Mouse (Mus musculus): ENCODE data around the gene Pth2. TPM values are rescaled to one million over a fixed set of nuclear protein-coding genes. Genes with fewer than 3 reads are reported as not detected.

Gene Pth2
- polyA plus RNA-seq, 1 experiment from 2014 or later, result not detected

- Histone ChIP-seq H3K9me3 (no peaks in the 10 kb centered on the region), H3K9ac (no peak overlapping the region), H3K4me1 (peaks cover 7% of the 10 kb centered on the region), H3K36me3 (no peaks in the 10 kb centered on the region), H3K27ac (no peak overlapping the region), H3K4me3 (no peak overlapping the region), H3K27me3 (replicated peaks) (peaks cover 18% of the 10 kb centered on the region; the same call in 1 of the 2 replicates), H3K4me2 (replicated peaks) (no peak overlapping the region)
- ATAC-seq (ENCODE audit: low FRiP score, low read depth), result no peak
- WGBS, result 76% methylated on average over 17 of the region's 17 CpGs
Measured at GRCm38 (mm10) chr7:45193871-45194785, 13.3 kb downstream of the Pth2 start.

- Histone ChIP-seq H3K36me3 (no peaks in the 10 kb centered on the region), H3K4me3 (no peak overlapping the region), H3K9ac (no peak overlapping the region), H3K9me3 (no peaks in the 10 kb centered on the region), H3K27ac (no peak overlapping the region), H3K27me3 (replicated peaks) (peaks cover 14% of the 10 kb centered on the region; the same call in 1 of the 2 replicates), H3K4me2 (replicated peaks) (no peak overlapping the region), H3K4me1 (peaks cover 7% of the 10 kb centered on the region)
- ATAC-seq (ENCODE audit: low FRiP score, low read depth), result no peak
- 60% methylated on average over 13 of the region's 13 CpGs for WGBS
Measured at GRCm38 (mm10) chr7:45195341-45196175, 14.8 kb downstream of the Pth2 start.

- peaks cover 7% of the 10 kb centered on the region for H3K4me1 ChIP-seq
- H3K4me3 ChIP-seq, result no peak overlapping the region
- WGBS, result 90% methylated on average over 4 of the region's 4 CpGs
- no peak for ATAC-seq (ENCODE audit: low FRiP score, low read depth)
- H3K4me2 ChIP-seq (replicated peaks), result no peak overlapping the region
- no peaks in the 10 kb centered on the region for H3K36me3 ChIP-seq
- no peaks in the 10 kb centered on the region for H3K9me3 ChIP-seq
- H3K27me3 ChIP-seq (replicated peaks), result peaks cover 14% of the 10 kb centered on the region; the same call in 1 of the 2 replicates
- H3K27ac ChIP-seq, result no peak overlapping the region
- no peak overlapping the region for H3K9ac ChIP-seq
Measured at GRCm38 (mm10) chr7:45196176-45196535, 15.4 kb downstream of the Pth2 start.

- Histone ChIP-seq H3K36me3 (no peaks in the 10 kb centered on the region), H3K4me3 (no peak overlapping the region), H3K4me1 (peaks cover 2% of the 10 kb centered on the region), H3K4me2 (replicated peaks) (no peak overlapping the region), H3K9ac (no peak overlapping the region), H3K9me3 (no peaks in the 10 kb centered on the region), H3K27me3 (replicated peaks) (peaks cover 14% of the 10 kb centered on the region; the same call in 1 of the 2 replicates), H3K27ac (no peak overlapping the region)
- no peak for ATAC-seq (ENCODE audit: low FRiP score, low read depth)
- WGBS, result 71% methylated on average over 5 of the region's 5 CpGs
Measured at GRCm38 (mm10) chr7:45196994-45197393, 16.2 kb downstream of the Pth2 start.

- 9% methylated on average over 5 of the region's 5 CpGs for WGBS
- no peak overlapping the region for H3K27ac ChIP-seq
- no peaks in the 10 kb centered on the region for H3K4me1 ChIP-seq
- no peaks in the 10 kb centered on the region for H3K36me3 ChIP-seq
- 0 out of 2 replicates have a peak overlapping the region, but pooled peaks have one; percentile 8 for H3K9ac ChIP-seq
- H3K9me3 ChIP-seq, result no peaks in the 10 kb centered on the region
- no peak overlapping the region for H3K4me3 ChIP-seq
- 0 out of 2 replicates have a peak, but pooled peaks have one; percentile 41 for ATAC-seq (ENCODE audit: low FRiP score, low read depth)
- no peak overlapping the region for H3K4me2 ChIP-seq (replicated peaks)
- H3K27me3 ChIP-seq (replicated peaks), result peaks cover 14% of the 10 kb centered on the region; the same call in 1 of the 2 replicates
Measured at GRCm38 (mm10) chr7:45198435-45198834, 17.6 kb downstream of the Pth2 start.

GRCm38 (mm10) chr7:45198961-45199360, 18.2 kb downstream of the Pth2 start:
- Histone ChIP-seq H3K9me3 (no peaks in the 10 kb centered on the region), H3K27me3 (replicated peaks) (peaks cover 12% of the 10 kb centered on the region; the same call in 1 of the 2 replicates), H3K9ac (0 out of 2 replicates have a peak overlapping the region, but pooled peaks have one; percentile 13), H3K4me3 (no peak overlapping the region), H3K4me2 (replicated peaks) (no peak overlapping the region), H3K27ac (no peak overlapping the region), H3K4me1 (no peaks in the 10 kb centered on the region), H3K36me3 (no peaks in the 10 kb centered on the region)
- WGBS, result 81% methylated on average over 11 of the region's 11 CpGs
- ATAC-seq (ENCODE audit: low FRiP score, low read depth), result no peak

- no peaks in the 10 kb centered on the region for H3K9me3 ChIP-seq
- no peaks in the 10 kb centered on the region for H3K4me1 ChIP-seq
- no peak overlapping the region for H3K9ac ChIP-seq
- 58% methylated on average over 10 of the region's 10 CpGs for WGBS
- ATAC-seq (ENCODE audit: low FRiP score, low read depth), result no peak
- no peak overlapping the region for H3K4me3 ChIP-seq
- no peak overlapping the region for H3K4me2 ChIP-seq (replicated peaks)
- no peak overlapping the region for H3K27ac ChIP-seq
- no peaks in the 10 kb centered on the region for H3K36me3 ChIP-seq
- no peaks in the 10 kb centered on the region; the same call in 1 of the 2 replicates for H3K27me3 ChIP-seq (replicated peaks)
Measured at GRCm38 (mm10) chr7:45202654-45203053, 21.9 kb downstream of the Pth2 start.

- H3K27ac ChIP-seq, result no peak within 1 kb of the TSS
- ATAC-seq (ENCODE audit: low FRiP score, low read depth), result peak; percentile 97
- peaks cover under 1% of the 10 kb centered on the region for H3K27me3 ChIP-seq (replicated peaks)
- H3K9ac ChIP-seq, result peak within 1 kb of the TSS; percentile 35; the same call in 1 of the 2 replicates
- peak within 1 kb of the TSS; percentile 41 for H3K4me3 ChIP-seq
- H3K4me2 ChIP-seq (replicated peaks), result peak within 1 kb of the TSS; percentile 61
- H3K36me3 ChIP-seq, result no peaks in the 10 kb centered on the region
- 9% methylated on average over 44 of the region's 44 CpGs for WGBS
- no peaks in the 10 kb centered on the region for H3K4me1 ChIP-seq
- H3K9me3 ChIP-seq, result no peaks in the 10 kb centered on the region
Measured at GRCm38 (mm10) chr7:45204380-45205143, 23.8 kb downstream of the Pth2 start, which contains the start of gene Ccdc155. Gene Ccdc155 (minus strand): TSS chr7:45204892.

- no peak for ATAC-seq (ENCODE audit: low FRiP score, low read depth)
- WGBS, result 77% methylated on average over 6 of the region's 6 CpGs
- Histone ChIP-seq H3K4me1 (no peaks in the 10 kb centered on the region), H3K36me3 (no peaks in the 10 kb centered on the region), H3K4me2 (replicated peaks) (no peak overlapping the region), H3K27me3 (replicated peaks) (peaks cover 28% of the 10 kb centered on the region), H3K9ac (no peak overlapping the region), H3K9me3 (no peaks in the 10 kb centered on the region), H3K4me3 (no peak overlapping the region), H3K27ac (no peak overlapping the region)
Measured at GRCm38 (mm10) chr7:45208260-45208659, 27.5 kb downstream of the Pth2 start.

GRCm38 (mm10) chr7:45211070-45211469, 30.3 kb downstream of the Pth2 start:
- Histone ChIP-seq H3K36me3 (no peaks in the 10 kb centered on the region), H3K9ac (no peak overlapping the region)
- WGBS, result 74% methylated on average over 10 of the region's 10 CpGs

GRCm38 (mm10) chr7:45211851-45212251, 31.1 kb downstream of the Pth2 start, which contains the start of gene Dkkl1:
Gene Dkkl1 (minus strand): TSS chr7:45212147.
- H3K4me3 ChIP-seq, result 0 out of 2 replicates have a peak within 1 kb of the TSS, but pooled peaks have one; percentile 9

More at GRCm38 (mm10) chr7:45211070-45211469, 30.3 kb downstream of the Pth2 start:
- H3K27ac ChIP-seq, result no peak overlapping the region
- no peak for ATAC-seq (ENCODE audit: low FRiP score, low read depth)
- H3K4me2 ChIP-seq (replicated peaks), result no peak overlapping the region
- H3K4me1 ChIP-seq, result peaks cover 3% of the 10 kb centered on the region; the same call in 1 of the 2 replicates
- no peaks in the 10 kb centered on the region for H3K9me3 ChIP-seq
- no peak overlapping the region for H3K4me3 ChIP-seq
- H3K27me3 ChIP-seq (replicated peaks), result peaks cover 28% of the 10 kb centered on the region

More at GRCm38 (mm10) chr7:45211851-45212251, 31.1 kb downstream of the Pth2 start, which contains the start of gene Dkkl1:
- H3K9me3 ChIP-seq, result no peaks in the 10 kb centered on the region
- no peaks in the 10 kb centered on the region for H3K36me3 ChIP-seq
- H3K27me3 ChIP-seq (replicated peaks), result peaks cover 28% of the 10 kb centered on the region
- H3K27ac ChIP-seq, result no peak within 1 kb of the TSS
- ATAC-seq (ENCODE audit: low FRiP score, low read depth), result no peak
- 5% methylated on average over 17 of the region's 17 CpGs for WGBS
- H3K4me2 ChIP-seq (replicated peaks), result peak within 1 kb of the TSS; percentile 34
- H3K4me1 ChIP-seq, result peaks cover 8% of the 10 kb centered on the region
- no peak within 1 kb of the TSS for H3K9ac ChIP-seq

Data from neural tube, embryonic 12.5 days (tissue).